Mouse (Mus musculus) cerebellum, adult 8-10 months (tissue): ENCODE data around the gene Pim2.
A peak's percentile ranks its signal among the peaks of the same experiment; 100 is the strongest.
"Not testable (repeated sequence)": the region's sequence is repeated elsewhere in the genome, so short reads cannot be mapped to it uniquely, and the experiment has no call there.

ENCODE experiments used
- DNase-seq: peaks from one replicate; pipeline ENCODE4 v3.0.0; 2022

Gene Pim2

GRCm38 (mm10) chrX:7909242-7909641 is 31.2 kb downstream of the Pim2 start, which contains the start of gene Gm10490:
TSS of gene Gm10490 (plus strand) at chrX:7909542.
- not testable (repeated sequence) for DNase-seq

DNA sequence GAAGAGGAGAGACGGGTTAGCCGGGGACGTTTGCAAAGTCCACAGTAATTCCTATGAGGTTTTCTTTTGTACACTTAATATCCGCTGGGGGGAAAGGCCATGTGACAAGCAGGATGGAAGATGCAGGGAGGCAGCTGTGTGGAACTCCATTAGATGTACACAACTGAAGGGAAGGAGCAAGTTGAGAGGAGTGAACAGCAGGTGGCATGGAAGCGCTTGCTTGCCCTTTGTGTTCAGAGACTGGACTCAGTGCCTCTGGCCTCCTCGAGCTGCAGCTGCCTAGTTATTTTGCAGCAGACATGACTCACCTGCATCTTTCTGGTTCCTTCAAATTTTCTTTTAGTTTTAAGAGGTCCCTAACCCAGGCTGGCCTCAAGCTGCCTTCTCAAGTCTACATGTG is 32.4 kb downstream of the Pim2 start:
- no peak for DNase-seq

GRCm38 (mm10) chrX:7915669-7916068 is 37.6 kb downstream of the Pim2 start:
- not testable (repeated sequence) for DNase-seq

DNA sequence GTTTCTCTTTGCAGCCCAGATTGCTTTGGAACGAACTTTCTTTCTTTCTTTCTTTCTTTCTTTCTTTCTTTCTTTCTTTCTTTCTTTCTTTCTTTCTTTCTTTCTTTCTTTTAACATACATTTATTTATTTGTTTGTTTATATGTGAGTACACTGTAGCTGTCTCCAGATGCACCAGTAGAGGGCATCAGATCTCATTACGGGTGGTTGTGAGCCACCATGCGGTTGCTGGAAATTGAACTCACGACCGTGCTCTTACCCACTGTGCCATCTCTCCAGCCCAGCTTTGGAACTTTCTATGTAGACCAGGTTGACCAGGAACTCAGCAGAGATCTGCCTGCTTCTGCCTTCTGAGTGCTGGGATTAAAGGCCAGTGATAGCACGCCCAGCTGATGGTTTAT is 39.9 kb downstream of the Pim2 start:
- DNase-seq: not testable (repeated sequence)

- peak; percentile 56 for DNase-seq
Observed at GRCm38 (mm10) chrX:7919601-7920383, 41.7 kb downstream of the Pim2 start, which contains the start of gene Pcsk1n. TSS of gene Pcsk1n (plus strand) at chrX:7919822.

GRCm38 (mm10) chrX:7922032-7922431 is 44.0 kb downstream of the Pim2 start:
- DNase-seq: no peak

- no peak for DNase-seq
Observed at GRCm38 (mm10) chrX:7926266-7926665, 48.2 kb downstream of the Pim2 start.

DNA sequence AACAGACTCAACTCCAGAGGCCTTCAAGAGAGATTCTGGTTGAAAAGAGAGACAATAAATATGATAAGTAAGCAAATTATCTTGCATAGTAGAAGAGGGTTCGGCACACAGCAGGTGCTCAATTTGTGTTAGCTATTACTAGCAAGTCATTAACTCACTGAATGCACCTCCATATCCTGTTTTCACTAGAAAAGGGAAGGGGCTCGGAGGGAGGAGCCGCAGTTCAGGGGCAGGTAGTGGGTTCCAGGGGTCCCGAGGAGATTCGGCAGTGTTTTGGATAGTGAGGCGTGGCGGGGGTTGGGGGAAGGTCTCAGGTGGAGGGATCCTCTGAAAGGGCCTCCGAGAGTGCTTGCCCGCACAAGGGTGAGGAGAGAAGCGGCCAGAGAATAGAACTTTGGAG is 49.1 kb downstream of the Pim2 start:
- no peak for DNase-seq

- DNase-seq: no peak
Observed at GRCm38 (mm10) chrX:7928270-7928790, 50.3 kb downstream of the Pim2 start, which contains the start of gene Eras. TSS of gene Eras (minus strand) at chrX:7928607.
